Mouse (Mus musculus): Measurements from ENCODE around the gene Golga5. TPM values are rescaled to one million over a fixed set of nuclear protein-coding genes. Genes with fewer than 3 reads are reported as not detected.

The Golga5 gene
- polyA plus RNA-seq, 1 experiment from 2014 or later = 31.5 TPM

- Histone ChIP-seq H3K4me2 (replicated peaks; ENCODE audit: low read depth, low read length) (no peak overlapping the region), H3K4me3 (ENCODE audit: low read depth, low read length) (no peak overlapping the region), H3K27me3 (ENCODE audit: control insufficient read depth, insufficient read depth, low read length) (no peaks in the 10 kb centered on the region), H3K36me3 (ENCODE audit: control insufficient read depth, insufficient read depth, low read length) (no peaks in the 10 kb centered on the region), H3K9me3 (ENCODE audit: control insufficient read depth, low read length) (no peaks in the 10 kb centered on the region), H3K9ac (ENCODE audit: low read depth, low read length) (no peak overlapping the region), H3K27ac (ENCODE audit: low read depth, low read length) (no peak overlapping the region), H3K4me1 (replicated peaks; ENCODE audit: control insufficient read depth, insufficient read depth, low read length) (no peaks in the 10 kb centered on the region)
- 88% methylated on average over 7 of the region's 7 CpGs for WGBS
- DNase-seq (ENCODE audit: low spot score) (no peak), ATAC-seq (ENCODE audit: low FRiP score) (no peak)
Observed at GRCm38 (mm10) chr12:102426285-102426684, 42.6 kb upstream of the Golga5 start.

GRCm38 (mm10) chr12:102429656-102430055 is 39.3 kb upstream of the Golga5 start:
- no peak for DNase-seq (ENCODE audit: low spot score)
- 98% methylated on average over 5 of the region's 5 CpGs for WGBS
- no peaks in the 10 kb centered on the region for H3K4me1 ChIP-seq (replicated peaks; ENCODE audit: control insufficient read depth, insufficient read depth, low read length)
- no peaks in the 10 kb centered on the region for H3K27me3 ChIP-seq (ENCODE audit: control insufficient read depth, insufficient read depth, low read length)
- H3K4me3 ChIP-seq (ENCODE audit: low read depth, low read length) = no peak overlapping the region
- H3K36me3 ChIP-seq (ENCODE audit: control insufficient read depth, insufficient read depth, low read length) = no peaks in the 10 kb centered on the region
- H3K9ac ChIP-seq (ENCODE audit: low read depth, low read length) = no peak overlapping the region
- no peaks in the 10 kb centered on the region for H3K9me3 ChIP-seq (ENCODE audit: control insufficient read depth, low read length)
- no peak for ATAC-seq (ENCODE audit: low FRiP score)
- no peak overlapping the region for H3K4me2 ChIP-seq (replicated peaks; ENCODE audit: low read depth, low read length)
- H3K27ac ChIP-seq (ENCODE audit: low read depth, low read length) = no peak overlapping the region

- Histone ChIP-seq H3K9ac (ENCODE audit: low read depth, low read length) (no peak overlapping the region), H3K9me3 (ENCODE audit: control insufficient read depth, low read length) (no peaks in the 10 kb centered on the region), H3K27me3 (ENCODE audit: control insufficient read depth, insufficient read depth, low read length) (no peaks in the 10 kb centered on the region), H3K4me2 (replicated peaks; ENCODE audit: low read depth, low read length) (no peak overlapping the region), H3K27ac (ENCODE audit: low read depth, low read length) (no peak overlapping the region), H3K36me3 (ENCODE audit: control insufficient read depth, insufficient read depth, low read length) (no peaks in the 10 kb centered on the region), H3K4me3 (ENCODE audit: low read depth, low read length) (no peak overlapping the region), H3K4me1 (replicated peaks; ENCODE audit: control insufficient read depth, insufficient read depth, low read length) (no peaks in the 10 kb centered on the region)
- no peak for ATAC-seq (ENCODE audit: low FRiP score)
- 85% methylated on average over 4 of the region's 4 CpGs for WGBS
- DNase-seq (ENCODE audit: low spot score) = no peak
Observed at GRCm38 (mm10) chr12:102430228-102430627, 38.7 kb upstream of the Golga5 start.

GRCm38 (mm10) chr12:102432238-102432637 is 36.7 kb upstream of the Golga5 start:
- no peak overlapping the region for H3K4me3 ChIP-seq (ENCODE audit: low read depth, low read length)
- WGBS = 84% methylated on average over 12 of the region's 12 CpGs
- no peak overlapping the region for H3K9ac ChIP-seq (ENCODE audit: low read depth, low read length)
- H3K27me3 ChIP-seq (ENCODE audit: control insufficient read depth, insufficient read depth, low read length) = no peaks in the 10 kb centered on the region
- DNase-seq (ENCODE audit: low spot score) (no peak), ATAC-seq (ENCODE audit: low FRiP score) (no peak)
- no peaks in the 10 kb centered on the region for H3K4me1 ChIP-seq (replicated peaks; ENCODE audit: control insufficient read depth, insufficient read depth, low read length)
- no peak overlapping the region for H3K27ac ChIP-seq (ENCODE audit: low read depth, low read length)
- no peaks in the 10 kb centered on the region for H3K36me3 ChIP-seq (ENCODE audit: control insufficient read depth, insufficient read depth, low read length)
- H3K9me3 ChIP-seq (ENCODE audit: control insufficient read depth, low read length) = no peaks in the 10 kb centered on the region
- no peak overlapping the region for H3K4me2 ChIP-seq (replicated peaks; ENCODE audit: low read depth, low read length)

GRCm38 (mm10) chr12:102434107-102434506 is 34.8 kb upstream of the Golga5 start:
- H3K4me3 ChIP-seq (ENCODE audit: low read depth, low read length) = no peak overlapping the region
- H3K4me2 ChIP-seq (replicated peaks; ENCODE audit: low read depth, low read length) = no peak overlapping the region
- 93% methylated on average over 4 of the region's 4 CpGs for WGBS
- H3K36me3 ChIP-seq (ENCODE audit: control insufficient read depth, insufficient read depth, low read length) = no peaks in the 10 kb centered on the region
- H3K9ac ChIP-seq (ENCODE audit: low read depth, low read length) = no peak overlapping the region
- H3K27me3 ChIP-seq (ENCODE audit: control insufficient read depth, insufficient read depth, low read length) = no peaks in the 10 kb centered on the region
- ATAC-seq (ENCODE audit: low FRiP score) (no peak), DNase-seq (ENCODE audit: low spot score) (no peak)
- H3K27ac ChIP-seq (ENCODE audit: low read depth, low read length) = no peak overlapping the region
- no peaks in the 10 kb centered on the region for H3K4me1 ChIP-seq (replicated peaks; ENCODE audit: control insufficient read depth, insufficient read depth, low read length)
- H3K9me3 ChIP-seq (ENCODE audit: control insufficient read depth, low read length) = no peaks in the 10 kb centered on the region

- Histone ChIP-seq H3K27ac (ENCODE audit: low read depth, low read length) (no peak overlapping the region), H3K36me3 (ENCODE audit: control insufficient read depth, insufficient read depth, low read length) (no peaks in the 10 kb centered on the region), H3K4me3 (ENCODE audit: low read depth, low read length) (no peak overlapping the region), H3K9ac (ENCODE audit: low read depth, low read length) (no peak overlapping the region), H3K27me3 (ENCODE audit: control insufficient read depth, insufficient read depth, low read length) (no peaks in the 10 kb centered on the region), H3K4me1 (replicated peaks; ENCODE audit: control insufficient read depth, insufficient read depth, low read length) (no peaks in the 10 kb centered on the region), H3K9me3 (ENCODE audit: control insufficient read depth, low read length) (no peaks in the 10 kb centered on the region), H3K4me2 (replicated peaks; ENCODE audit: low read depth, low read length) (no peak overlapping the region)
- no peak for ATAC-seq (ENCODE audit: low FRiP score)
- 80% methylated on average over 10 of the region's 10 CpGs for WGBS
- DNase-seq (ENCODE audit: low spot score) = no peak
Observed at GRCm38 (mm10) chr12:102436939-102437526, 31.9 kb upstream of the Golga5 start.

- no peak overlapping the region for H3K27ac ChIP-seq (ENCODE audit: low read depth, low read length)
- H3K4me2 ChIP-seq (replicated peaks; ENCODE audit: low read depth, low read length) = no peak overlapping the region
- WGBS = 89% methylated on average over 5 of the region's 5 CpGs
- no peak overlapping the region for H3K4me3 ChIP-seq (ENCODE audit: low read depth, low read length)
- no peaks in the 10 kb centered on the region for H3K9me3 ChIP-seq (ENCODE audit: control insufficient read depth, low read length)
- no peak overlapping the region for H3K9ac ChIP-seq (ENCODE audit: low read depth, low read length)
- ATAC-seq (ENCODE audit: low FRiP score) (no peak), DNase-seq (ENCODE audit: low spot score) (no peak)
- H3K4me1 ChIP-seq (replicated peaks; ENCODE audit: control insufficient read depth, insufficient read depth, low read length) = no peaks in the 10 kb centered on the region
- H3K36me3 ChIP-seq (ENCODE audit: control insufficient read depth, insufficient read depth, low read length) = no peaks in the 10 kb centered on the region
- no peaks in the 10 kb centered on the region for H3K27me3 ChIP-seq (ENCODE audit: control insufficient read depth, insufficient read depth, low read length)
Observed at GRCm38 (mm10) chr12:102437952-102438351, 31.0 kb upstream of the Golga5 start.

GRCm38 (mm10) chr12:102438983-102439631 is 29.8 kb upstream of the Golga5 start:
- no peaks in the 10 kb centered on the region for H3K27me3 ChIP-seq (ENCODE audit: control insufficient read depth, insufficient read depth, low read length)
- DNase-seq (ENCODE audit: low spot score) (no peak), ATAC-seq (ENCODE audit: low FRiP score) (peak; percentile 63)
- H3K4me1 ChIP-seq (replicated peaks; ENCODE audit: control insufficient read depth, insufficient read depth, low read length) = no peaks in the 10 kb centered on the region
- H3K9me3 ChIP-seq (ENCODE audit: control insufficient read depth, low read length) = no peaks in the 10 kb centered on the region
- H3K36me3 ChIP-seq (ENCODE audit: control insufficient read depth, insufficient read depth, low read length) = no peaks in the 10 kb centered on the region
- peak overlapping the region; percentile 42; the same call in 1 of the 2 replicates for H3K27ac ChIP-seq (ENCODE audit: low read depth, low read length)
- H3K4me2 ChIP-seq (replicated peaks; ENCODE audit: low read depth, low read length) = peak overlapping the region; percentile 60
- WGBS = 5% methylated on average over 20 of the region's 20 CpGs
- peak overlapping the region; percentile 62 for H3K4me3 ChIP-seq (ENCODE audit: low read depth, low read length)
- H3K9ac ChIP-seq (ENCODE audit: low read depth, low read length) = peak overlapping the region; percentile 62

- Histone ChIP-seq H3K9me3 (ENCODE audit: control insufficient read depth, low read length) (no peaks in the 10 kb centered on the region), H3K27ac (ENCODE audit: low read depth, low read length) (peak within 1 kb of the TSS; percentile 42; the same call in 1 of the 2 replicates), H3K4me2 (replicated peaks; ENCODE audit: low read depth, low read length) (peak within 1 kb of the TSS; percentile 60), H3K9ac (ENCODE audit: low read depth, low read length) (peak within 1 kb of the TSS; percentile 62), H3K4me1 (replicated peaks; ENCODE audit: control insufficient read depth, insufficient read depth, low read length) (no peaks in the 10 kb centered on the region), H3K36me3 (ENCODE audit: control insufficient read depth, insufficient read depth, low read length) (no peaks in the 10 kb centered on the region), H3K27me3 (ENCODE audit: control insufficient read depth, insufficient read depth, low read length) (no peaks in the 10 kb centered on the region), H3K4me3 (ENCODE audit: low read depth, low read length) (peak within 1 kb of the TSS; percentile 62)
- peak; percentile 98 for DNase-seq (ENCODE audit: low spot score)
- ATAC-seq (ENCODE audit: low FRiP score) = peak; percentile 100
- under 1% methylated on average over 28 of the region's 28 CpGs for WGBS
Observed at GRCm38 (mm10) chr12:102439632-102440023, 29.3 kb upstream of the Golga5 start, which contains the start of gene Lgmn. TSS of gene Lgmn (minus strand) at chr12:102439813.

All from hindbrain, embryonic 11.5 days (tissue).